Mouse (Mus musculus) forebrain, embryonic 16.5 days (tissue): ENCODE results near the gene Letmd1. TPM values are rescaled to one million over a fixed set of nuclear protein-coding genes. Genes with fewer than 3 reads are reported as not detected.

Source experiments
- ATAC-seq: fragments of 200-750 bp; cut with Nextera tagmentation; 2 replicates; pipeline ENCODE4 v1.8.0; 2017; ENCODE audit warnings: mild to moderate bottlenecking, moderate library complexity
- H3K27ac ChIP-seq: fragments of 300-500 bp; sonication (generic); 2 replicates; pipeline ENCODE4 v1.5.1; 2014; ENCODE audit warnings: low read length, control low read depth
- H3K27me3 ChIP-seq: fragments of 300-500 bp; sonication (generic); replicated peaks from 2 replicates; pipeline ENCODE4 v1.6.1; 2014; ENCODE audit warnings: low read length; ENCODE audit not compliant: control insufficient read depth, insufficient read depth
- H3K36me3 ChIP-seq: fragments of 300-500 bp; sonication (generic); 2 replicates; pipeline ENCODE4 v1.6.1; 2014; ENCODE audit not compliant: control insufficient read depth, insufficient read depth
- H3K4me1 ChIP-seq: fragments of 300-500 bp; sonication (generic); replicated peaks from 2 replicates; pipeline ENCODE4 v1.6.1; 2014; ENCODE audit warnings: low read length; ENCODE audit not compliant: control insufficient read depth, insufficient read depth
- H3K4me2 ChIP-seq: fragments of 300-500 bp; sonication (generic); 2 replicates; pipeline ENCODE4 v1.6.1; 2014; ENCODE audit warnings: mild to moderate bottlenecking, low read length, control low read depth
- H3K4me3 ChIP-seq: fragments of 300-500 bp; sonication (generic); replicated peaks from 2 replicates; pipeline ENCODE4 v1.5.1; 2014; ENCODE audit warnings: mild to moderate bottlenecking, low read length, control low read depth
- H3K9ac ChIP-seq: fragments of 300-500 bp; sonication (generic); replicated peaks from 2 replicates; pipeline ENCODE4 v1.6.1; 2014; ENCODE audit warnings: low read depth, low read length, control low read depth
- H3K9me3 ChIP-seq: fragments of 300-500 bp; sonication (generic); 2 replicates; pipeline ENCODE4 v1.6.1; 2016; ENCODE audit warnings: low read length; ENCODE audit not compliant: control insufficient read depth
- WGBS: fragments of 180-500 bp; shearing (Covaris S2); extraction: QIAGEN DNeasy Blood & Tissue Kit; methylation state at CpG from one replicate; pipeline ENCODE4 v1.1.7; 2014; 5-methylcytosine and 5-hydroxymethylcytosine counted together
- polyA plus RNA-seq: library from polyadenylated mRNA; unstranded; fragments of >200 nt; fragmentation: Nextera tagmentation; extraction: Ambion mirVana; gene quantifications from 2 replicates; pipeline ENCODE4 v1.2.1, GENCODE M21; 2015

The Letmd1 gene
- polyA plus RNA-seq, 1 experiment from 2014 or later = 58.7 TPM

GRCm38 (mm10) chr15:100463712-100464111, 5.1 kb upstream of the Letmd1 start:
- ATAC-seq = no peak
- 29% methylated on average over 6 of the region's 6 CpGs for WGBS
- Histone ChIP-seq H3K27ac (no peak overlapping the region), H3K27me3 (0 out of 2 replicates have a peak, but pooled peaks cover 2% of the 10 kb centered on the region), H3K36me3 (no peaks in the 10 kb centered on the region), H3K9ac (no peak overlapping the region), H3K4me1 (peaks cover 12% of the 10 kb centered on the region), H3K9me3 (no peaks in the 10 kb centered on the region), H3K4me2 (no peak overlapping the region), H3K4me3 (no peak overlapping the region)

DNA sequence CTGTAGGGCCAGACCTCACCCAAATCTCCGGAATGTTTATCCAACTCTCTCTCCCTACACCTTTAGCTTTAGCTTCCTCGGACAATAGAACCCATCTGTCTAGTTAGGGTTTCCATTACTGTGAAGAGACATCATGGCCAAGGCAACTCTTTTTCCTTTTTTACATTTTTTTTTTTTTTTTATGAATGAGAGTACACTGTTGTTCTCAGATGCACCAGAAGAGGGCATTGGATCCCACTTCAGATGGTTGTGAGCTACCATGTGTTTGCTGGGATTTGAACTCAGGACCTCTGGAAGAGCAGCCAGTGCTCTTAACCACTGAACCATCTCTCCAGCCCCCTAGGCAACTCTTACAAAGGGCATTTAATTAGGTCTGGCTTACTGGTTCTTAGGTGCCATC, 3.4 kb upstream of the Letmd1 start:
- no peak overlapping the region for H3K27ac ChIP-seq
- H3K4me1 ChIP-seq = peaks cover 21% of the 10 kb centered on the region
- no peak overlapping the region for H3K9ac ChIP-seq
- no peaks in the 10 kb centered on the region for H3K9me3 ChIP-seq
- H3K36me3 ChIP-seq = no peaks in the 10 kb centered on the region
- no peak for ATAC-seq
- H3K4me2 ChIP-seq = no peak overlapping the region
- no peak overlapping the region for H3K4me3 ChIP-seq
- 82% methylated on average over 2 of the region's 2 CpGs for WGBS
- no peaks in the 10 kb centered on the region for H3K27me3 ChIP-seq

DNA sequence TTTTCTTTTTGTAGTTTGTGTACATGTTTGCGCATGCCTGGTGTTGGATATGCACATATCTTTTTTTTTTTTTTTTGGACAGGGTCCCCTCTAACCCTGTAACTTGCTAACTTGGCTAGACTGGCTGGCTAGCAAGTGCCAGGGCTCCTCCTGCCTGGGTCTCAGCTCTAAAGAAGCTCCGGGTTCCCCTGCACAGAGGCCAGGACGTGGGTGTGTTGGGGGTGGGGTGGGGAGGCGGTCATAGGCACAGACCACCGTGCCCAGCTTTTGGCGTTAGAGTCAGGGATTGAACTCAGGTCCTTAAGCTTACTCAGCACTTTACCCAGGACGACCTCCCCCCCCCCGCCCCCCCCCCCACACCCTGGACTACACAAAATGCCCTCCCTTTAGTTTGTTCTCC, 1.1 kb upstream of the Letmd1 start:
- H3K4me3 ChIP-seq = peak overlapping the region; percentile 74
- ATAC-seq = no peak
- H3K36me3 ChIP-seq = peaks cover 3% of the 10 kb centered on the region; the same call in 1 of the 2 replicates
- no peak overlapping the region for H3K27ac ChIP-seq
- peaks cover 24% of the 10 kb centered on the region for H3K4me1 ChIP-seq
- WGBS = 37% methylated on average over 8 of the region's 8 CpGs
- no peaks in the 10 kb centered on the region for H3K27me3 ChIP-seq
- H3K9me3 ChIP-seq = no peaks in the 10 kb centered on the region
- H3K4me2 ChIP-seq = peak overlapping the region; percentile 61
- H3K9ac ChIP-seq = 0 out of 2 replicates have a peak overlapping the region, but pooled peaks have one; percentile 33

GRCm38 (mm10) chr15:100469189-100469545, 344 bp downstream of the Letmd1 start:
- peaks cover 3% of the 10 kb centered on the region; the same call in 1 of the 2 replicates for H3K36me3 ChIP-seq
- WGBS = under 1% methylated on average over 19 of the region's 19 CpGs
- peak overlapping the region; percentile 74 for H3K4me3 ChIP-seq

GRCm38 (mm10) chr15:100470037-100470436, 1.2 kb downstream of the Letmd1 start:
- Histone ChIP-seq H3K36me3 (peaks cover 8% of the 10 kb centered on the region), H3K9me3 (no peaks in the 10 kb centered on the region), H3K4me2 (peak overlapping the region; percentile 61), H3K4me3 (peak overlapping the region; percentile 74), H3K27me3 (no peaks in the 10 kb centered on the region), H3K9ac (peak overlapping the region; percentile 77), H3K4me1 (peaks cover 24% of the 10 kb centered on the region), H3K27ac (no peak overlapping the region)
- WGBS = 65% methylated on average over 10 of the region's 10 CpGs
- ATAC-seq = no peak

More at GRCm38 (mm10) chr15:100469189-100469545, 344 bp downstream of the Letmd1 start:
- peak overlapping the region; percentile 77 for H3K9ac ChIP-seq
- peak overlapping the region; percentile 61 for H3K4me2 ChIP-seq
- H3K27ac ChIP-seq = peak overlapping the region; percentile 86
- no peaks in the 10 kb centered on the region for H3K9me3 ChIP-seq
- no peaks in the 10 kb centered on the region for H3K27me3 ChIP-seq
- no peak; the same call in 1 of the 2 replicates for ATAC-seq
- H3K4me1 ChIP-seq = peaks cover 24% of the 10 kb centered on the region

GRCm38 (mm10) chr15:100473926-100474503, 5.2 kb downstream of the Letmd1 start:
- Histone ChIP-seq H3K36me3 (peaks cover 24% of the 10 kb centered on the region), H3K9ac (no peak overlapping the region), H3K4me1 (peaks cover 12% of the 10 kb centered on the region), H3K9me3 (no peaks in the 10 kb centered on the region), H3K27me3 (no peaks in the 10 kb centered on the region), H3K27ac (no peak overlapping the region), H3K4me3 (no peak overlapping the region), H3K4me2 (no peak overlapping the region)
- no peak for ATAC-seq
- 86% methylated on average over 7 of the region's 7 CpGs for WGBS

DNA sequence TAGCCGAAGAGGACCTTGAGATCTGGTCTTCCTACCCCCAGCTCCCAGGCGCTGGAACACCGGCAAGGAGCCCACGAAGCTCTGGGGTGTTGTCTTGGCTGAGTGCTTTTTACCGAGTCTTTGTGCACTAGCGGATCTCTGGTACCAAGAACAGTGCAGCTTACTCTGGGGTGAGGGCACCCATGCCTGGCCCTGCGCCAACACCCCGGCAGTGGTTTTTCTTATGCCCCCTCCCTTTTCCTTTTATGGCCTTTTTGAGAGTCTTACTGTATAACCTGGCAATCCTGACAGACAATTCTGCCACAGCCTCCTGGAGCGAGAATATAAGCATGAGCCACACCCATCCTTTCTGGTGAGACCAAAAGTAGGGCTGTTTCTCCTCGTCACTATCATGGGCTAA, 9.5 kb downstream of the Letmd1 start:
- Histone ChIP-seq H3K9me3 (no peaks in the 10 kb centered on the region), H3K27me3 (no peaks in the 10 kb centered on the region), H3K4me2 (no peak overlapping the region), H3K9ac (no peak overlapping the region), H3K4me1 (no peaks in the 10 kb centered on the region), H3K4me3 (no peak overlapping the region), H3K36me3 (peaks cover 47% of the 10 kb centered on the region), H3K27ac (no peak overlapping the region)
- no peak for ATAC-seq
- 83% methylated on average over 10 of the region's 10 CpGs for WGBS

DNA sequence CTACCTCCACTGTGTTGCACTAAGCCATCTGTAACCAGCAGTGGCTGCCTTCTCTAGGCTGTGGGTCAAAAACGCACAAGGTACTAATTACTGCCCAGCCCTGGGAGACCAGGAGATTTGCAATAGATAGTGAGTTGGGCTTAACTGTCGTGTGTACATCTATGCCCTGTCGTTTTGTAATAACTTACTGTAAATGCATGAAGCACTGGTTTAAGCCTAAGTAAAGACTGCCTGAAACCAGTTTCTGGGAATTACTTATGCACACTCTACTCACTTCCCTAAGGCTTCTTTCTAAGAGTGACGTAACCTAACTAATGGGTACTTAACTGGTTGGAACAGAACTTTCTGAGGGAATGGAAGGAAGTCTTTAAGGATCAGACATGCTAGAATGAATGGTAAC, 10.1 kb downstream of the Letmd1 start:
- WGBS = 88% methylated on average over 4 of the region's 4 CpGs
- H3K27ac ChIP-seq = no peak overlapping the region
- ATAC-seq = no peak

DNA sequence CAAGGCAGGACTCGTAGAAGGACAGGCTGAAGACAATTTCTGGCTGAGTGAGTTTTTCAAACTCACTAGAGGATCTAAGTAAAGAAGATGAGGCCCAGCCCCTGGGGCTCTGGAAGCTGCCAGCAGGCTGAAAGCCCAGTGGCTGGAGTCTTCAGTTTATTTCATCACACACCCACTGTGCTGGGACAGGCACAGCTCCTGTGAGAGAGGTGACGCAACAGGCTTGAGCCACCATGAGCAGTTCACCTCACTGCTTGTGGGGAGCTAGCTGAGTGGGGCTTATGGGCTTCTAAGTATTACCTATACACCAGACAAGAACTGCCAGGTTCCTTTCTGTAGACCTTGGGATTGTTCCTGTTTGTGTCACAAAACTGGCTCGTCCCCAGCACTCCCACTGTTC, 16.8 kb downstream of the Letmd1 start:
- H3K4me1 ChIP-seq = peaks cover 9% of the 10 kb centered on the region
- ATAC-seq = no peak
- H3K4me2 ChIP-seq = no peak overlapping the region
- H3K27ac ChIP-seq = no peak overlapping the region
- H3K9ac ChIP-seq = no peak overlapping the region
- H3K4me3 ChIP-seq = no peak overlapping the region
- H3K27me3 ChIP-seq = no peaks in the 10 kb centered on the region
- 84% methylated on average over 3 of the region's 3 CpGs for WGBS
- peaks cover 54% of the 10 kb centered on the region for H3K36me3 ChIP-seq
- H3K9me3 ChIP-seq = no peaks in the 10 kb centered on the region

More for the DNA sequence above, 10.1 kb downstream of the Letmd1 start:
- no peaks in the 10 kb centered on the region for H3K27me3 ChIP-seq
- H3K4me1 ChIP-seq = no peaks in the 10 kb centered on the region
- no peak overlapping the region for H3K4me3 ChIP-seq
- peaks cover 51% of the 10 kb centered on the region for H3K36me3 ChIP-seq
- no peak overlapping the region for H3K9ac ChIP-seq
- no peak overlapping the region for H3K4me2 ChIP-seq
- H3K9me3 ChIP-seq = no peaks in the 10 kb centered on the region

DNA sequence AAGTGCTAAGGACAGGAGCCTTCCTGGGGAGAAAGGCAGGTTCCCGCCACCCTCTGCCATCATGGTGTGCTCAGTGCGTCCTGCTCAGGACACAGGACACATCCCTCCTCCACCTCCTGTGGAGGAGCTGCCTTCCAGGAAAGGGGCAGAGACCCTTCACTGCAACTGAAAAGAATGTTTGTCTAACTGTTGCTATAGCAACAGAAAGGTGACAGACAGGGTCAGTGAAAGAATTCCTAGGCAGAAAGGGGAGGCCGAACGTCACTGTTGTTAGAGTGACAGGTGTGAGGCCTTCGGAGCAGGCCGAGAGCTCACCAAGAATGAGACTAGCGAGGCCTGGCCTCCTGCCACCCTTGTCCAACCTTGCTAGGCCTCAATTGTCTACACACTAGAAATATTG, 17.6 kb downstream of the Letmd1 start:
- H3K27ac ChIP-seq = no peak overlapping the region
- H3K4me2 ChIP-seq = no peak overlapping the region
- no peak overlapping the region for H3K9ac ChIP-seq
- no peak for ATAC-seq
- no peaks in the 10 kb centered on the region for H3K9me3 ChIP-seq
- peaks cover 46% of the 10 kb centered on the region for H3K36me3 ChIP-seq
- peaks cover 17% of the 10 kb centered on the region for H3K4me1 ChIP-seq
- 17% methylated on average over 7 of the region's 7 CpGs for WGBS
- no peaks in the 10 kb centered on the region for H3K27me3 ChIP-seq
- H3K4me3 ChIP-seq = no peak overlapping the region
